Mouse (Mus musculus): ENCODE measurements around the gene Pef1. TPM values are rescaled to one million over a fixed set of nuclear protein-coding genes. Genes with fewer than 3 reads are reported as not detected.

Gene Pef1
- total RNA-seq, 2 experiments from 2014 or later = 12.3 to 53.1 TPM

DNA sequence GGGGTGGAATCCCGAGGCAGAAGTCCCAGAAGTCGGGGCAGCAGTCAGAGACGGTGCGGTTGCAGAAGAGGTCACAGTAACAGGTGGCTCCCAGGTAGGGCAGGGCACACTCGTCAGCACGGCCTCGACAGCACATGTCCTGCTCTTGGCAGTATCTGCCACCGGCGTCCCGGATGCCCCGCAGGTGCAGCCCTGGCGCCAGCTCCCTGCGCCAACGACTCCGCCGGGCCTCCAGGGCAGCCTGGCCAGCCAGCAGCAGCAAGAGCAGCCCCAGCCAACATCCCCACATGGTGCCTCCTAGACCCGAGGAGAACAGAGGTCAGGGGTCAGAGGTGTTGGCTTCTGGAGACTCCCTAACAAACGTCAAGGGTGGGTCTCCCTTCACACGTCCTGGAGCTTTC, 71.6 kb downstream of the Pef1 start:
- no peak for ATAC-seq (ENCODE audit: poor library complexity, severe bottlenecking)

DNA sequence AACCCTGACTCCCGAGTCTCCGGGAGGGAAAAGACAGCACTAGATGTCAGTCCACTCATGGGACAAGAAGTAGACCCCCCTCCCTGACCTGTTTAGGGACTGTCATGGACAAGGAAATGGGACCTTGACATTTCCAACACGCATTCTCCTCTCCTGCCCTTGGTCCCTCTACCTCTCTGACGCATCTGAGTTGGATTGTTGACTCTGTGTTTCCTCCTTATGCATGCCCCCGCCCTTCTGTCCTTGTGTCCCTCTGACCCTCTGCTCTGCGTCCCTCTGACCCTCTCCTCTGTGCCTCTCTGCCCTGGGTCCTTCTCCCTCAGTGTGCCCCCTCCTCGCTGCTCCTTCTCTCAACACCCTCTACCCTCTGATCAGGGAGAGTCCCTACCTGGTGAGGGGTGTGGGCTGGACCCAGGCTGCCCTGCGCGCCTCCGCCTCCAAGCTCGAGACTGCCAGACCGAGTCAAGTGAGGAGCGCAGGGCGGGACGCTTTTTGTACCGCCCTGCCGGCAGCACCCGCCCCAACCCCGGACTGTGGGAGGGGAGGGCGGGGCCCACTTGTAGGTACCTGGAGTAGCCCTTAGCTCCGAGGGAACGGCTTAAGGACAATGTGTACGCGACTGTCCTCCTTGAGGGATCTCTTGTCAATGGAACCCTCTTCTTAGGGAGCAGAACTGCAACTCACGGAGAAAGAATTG, 72.1 kb downstream of the Pef1 start:
- ATAC-seq (ENCODE audit: poor library complexity, severe bottlenecking) = peak; percentile 86

DNA sequence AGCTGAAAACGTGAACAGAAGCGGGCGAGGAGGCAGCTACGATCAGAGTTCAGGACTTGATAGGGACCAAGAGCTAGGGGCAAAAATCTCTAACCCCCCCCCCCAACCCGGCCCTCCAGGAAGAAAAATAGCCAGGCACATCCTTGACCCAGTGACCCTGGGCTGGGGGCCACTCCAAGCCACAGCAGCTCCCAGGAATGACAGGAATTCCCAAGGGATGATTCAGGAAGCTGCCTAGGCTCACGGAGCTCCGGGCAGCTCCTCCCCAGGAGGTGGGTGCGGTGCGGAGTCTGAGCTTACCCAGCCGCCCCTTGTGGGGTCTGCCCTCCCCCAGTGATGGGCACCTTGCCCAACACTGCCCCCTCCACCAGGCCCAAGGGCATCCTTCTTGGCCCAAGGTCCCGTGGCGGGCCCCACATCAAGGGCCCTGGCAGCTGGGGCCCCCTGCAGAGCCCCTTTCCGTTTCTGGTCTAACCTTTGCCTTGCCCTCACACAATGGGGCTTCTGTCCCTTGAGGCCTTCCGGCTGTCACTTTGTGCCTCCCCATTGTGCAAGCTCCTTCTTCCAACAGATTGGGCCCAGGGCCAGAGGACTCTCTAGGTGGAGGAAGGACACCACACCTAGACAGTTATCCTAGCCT, 72.8 kb downstream of the Pef1 start, which contains the start of gene Tinagl1:
TSS of gene Tinagl1 (minus strand) at position 51 of the 640 bp plus-strand sequence.
- peak; percentile 50 for ATAC-seq (ENCODE audit: poor library complexity, severe bottlenecking)

DNA sequence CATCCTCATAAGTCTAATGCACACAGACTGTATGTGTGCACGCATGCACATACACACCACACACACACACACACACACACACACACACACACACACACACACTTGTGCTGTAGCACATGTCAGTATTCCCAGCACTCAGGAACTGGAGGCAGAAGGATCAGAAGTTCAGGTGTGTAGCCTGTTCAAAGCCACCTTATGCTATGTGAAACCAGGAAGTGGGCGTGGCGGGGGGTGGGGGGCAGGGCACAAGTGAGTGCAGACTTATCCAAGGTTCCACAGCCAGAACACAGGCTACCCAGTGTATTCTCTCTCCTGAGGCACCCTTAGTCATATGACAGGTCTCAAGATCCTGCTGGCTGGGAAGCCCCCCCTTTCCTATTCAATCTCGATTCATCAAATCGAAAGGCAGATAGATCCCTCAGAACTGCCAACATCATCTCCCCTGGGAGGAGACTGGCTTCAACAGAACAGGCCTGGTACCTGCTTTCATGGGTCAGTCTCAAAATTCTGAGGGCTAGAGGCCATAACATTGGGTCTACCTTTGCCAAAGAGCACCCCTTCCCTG, 73.9 kb downstream of the Pef1 start:
- ATAC-seq (ENCODE audit: poor library complexity, severe bottlenecking) = no peak

DNA sequence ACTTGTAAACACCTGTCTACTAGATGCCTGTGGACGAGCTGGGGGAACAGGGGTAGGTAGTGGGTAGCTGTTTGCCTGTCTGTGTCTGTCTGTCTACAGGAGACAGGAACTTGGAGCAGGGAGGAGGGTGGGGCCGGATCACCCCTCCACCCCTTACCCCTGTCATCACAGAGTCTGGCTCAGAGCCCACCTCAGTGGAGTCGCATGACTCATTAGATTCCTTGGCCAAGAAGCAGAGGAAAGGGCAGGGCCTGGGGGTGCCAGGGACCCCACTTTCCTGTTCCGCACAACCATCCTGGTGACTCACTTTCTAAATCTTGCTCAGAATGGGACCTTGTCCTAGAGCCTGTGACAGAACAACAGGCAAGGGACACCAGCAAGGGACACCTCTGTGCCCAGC, 74.7 kb downstream of the Pef1 start:
- ATAC-seq (ENCODE audit: poor library complexity, severe bottlenecking) = no peak

DNA sequence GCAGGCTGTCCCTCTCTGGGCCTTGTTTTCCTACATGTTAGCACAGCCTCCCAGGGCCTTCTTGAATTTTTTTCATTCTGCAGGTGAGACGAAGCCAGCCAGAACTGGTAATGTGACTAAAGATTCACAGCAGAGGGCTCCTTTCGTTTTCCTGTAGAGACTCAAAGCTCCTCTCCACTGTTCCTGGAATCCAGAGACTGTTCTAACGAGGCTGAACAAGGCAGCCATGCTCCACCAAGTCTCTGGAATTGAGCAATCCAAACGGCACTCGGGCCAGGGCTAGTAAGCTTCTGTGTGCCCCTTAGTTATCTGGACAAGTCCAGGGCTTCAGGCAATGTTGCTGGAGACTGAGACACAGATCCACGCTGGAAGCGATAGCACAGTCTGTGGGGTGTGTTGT, 75.2 kb downstream of the Pef1 start:
- ATAC-seq (ENCODE audit: poor library complexity, severe bottlenecking) = no peak

Other genes starting within 250 kb of the Pef1 start
- 0.18 and 0.36 TPM in 2 replicates for gene Spocd1, start 173.3 kb upstream of the Pef1 start, total RNA-seq (2015)
- 0.08 and 0.44 TPM in 2 replicates for gene Spocd1, start 173.3 kb upstream of the Pef1 start, total RNA-seq (2017)
- not detected in 2 replicates for gene Adgrb2, start 117.7 kb upstream of the Pef1 start, total RNA-seq (2015)
- 0.04 and 1.9 TPM in 2 replicates for gene Adgrb2, start 117.7 kb upstream of the Pef1 start, total RNA-seq (2017)
- gene Col16a1, start 54.7 kb upstream of the Pef1 start, total RNA-seq (2015) = not detected in 2 replicates
- not detected in 2 replicates for gene Col16a1, start 54.7 kb upstream of the Pef1 start, total RNA-seq (2017)
- not detected in 2 replicates for gene Hcrtr1, start 36.8 kb downstream of the Pef1 start, total RNA-seq (2015)
- gene Hcrtr1, start 36.8 kb downstream of the Pef1 start, total RNA-seq (2017) = not detected in 2 replicates
- gene Tinagl1, start 72.6 kb downstream of the Pef1 start, total RNA-seq (2015) = 11.4 and 12.3 TPM in 2 replicates
- 8.3 and 13.7 TPM in 2 replicates for gene Tinagl1, start 72.6 kb downstream of the Pef1 start, total RNA-seq (2017)
- not detected in 2 replicates for gene Gm853, start 119.8 kb downstream of the Pef1 start, total RNA-seq (2015)
- gene Gm853, start 119.8 kb downstream of the Pef1 start, total RNA-seq (2017) = not detected in 2 replicates
- gene Serinc2, start 176.6 kb downstream of the Pef1 start, total RNA-seq (2015) = 0.16 and 0.27 TPM in 2 replicates
- gene Serinc2, start 176.6 kb downstream of the Pef1 start, total RNA-seq (2017) = not detected in 2 replicates
- not detected in 2 replicates for gene Fabp3, start 206.0 kb downstream of the Pef1 start, total RNA-seq (2015)
- 0.28 and 0.33 TPM in 2 replicates for gene Fabp3, start 206.0 kb downstream of the Pef1 start, total RNA-seq (2017)
- not detected in 2 replicates for gene Gm10570, start 206.1 kb downstream of the Pef1 start, total RNA-seq (2015)
- not detected in 2 replicates for gene Gm10570, start 206.1 kb downstream of the Pef1 start, total RNA-seq (2017)